Mouse (Mus musculus) lung, embryonic 15.5 days (tissue): ENCODE measurements at regions not wholly inside any gene's neighbourhood (a gene's known extent, or its start where the extent isn't known, plus 50 kb on each side); places are given as distances from the start of the nearest gene placed in this dataset.

Experiments
- ATAC-seq: fragments of 200-750 bp; cut with Nextera tagmentation; 2 replicates; pipeline ENCODE4 v1.8.0; 2017; ENCODE audit warnings: moderate number of reproducible peaks, borderline replicate concordance; ENCODE audit not compliant: low FRiP score, low TSS enrichment; ENCODE audit errors: extremely low read depth
- H3K27ac ChIP-seq: fragments of 300-500 bp; sonication (generic); 2 replicates; pipeline ENCODE4 v1.5.1; 2015; ENCODE audit warnings: moderate library complexity, mild to moderate bottlenecking, inconsistent platforms
- H3K27me3 ChIP-seq: fragments of 300-500 bp; sonication (generic); 2 replicates; pipeline ENCODE4 v1.6.1; 2015; ENCODE audit warnings: inconsistent platforms
- H3K36me3 ChIP-seq: fragments of 300-500 bp; sonication (generic); 2 replicates; pipeline ENCODE4 v1.6.1; 2015; ENCODE audit warnings: inconsistent platforms
- H3K4me1 ChIP-seq: fragments of 300-500 bp; sonication (generic); 2 replicates; pipeline ENCODE4 v1.6.1; 2015; ENCODE audit warnings: inconsistent platforms
- H3K4me2 ChIP-seq: fragments of 300-500 bp; sonication (generic); 2 replicates; pipeline ENCODE4 v1.6.1; 2015; ENCODE audit warnings: inconsistent platforms, mild to moderate bottlenecking, moderate library complexity
- H3K4me3 ChIP-seq: fragments of 300-500 bp; sonication (generic); 2 replicates; pipeline ENCODE4 v1.5.1; 2015; ENCODE audit warnings: mild to moderate bottlenecking, inconsistent platforms
- H3K9ac ChIP-seq: fragments of 300-500 bp; sonication (generic); 2 replicates; pipeline ENCODE4 v1.6.1; 2015; ENCODE audit warnings: inconsistent platforms
- H3K9me3 ChIP-seq: fragments of 300-500 bp; sonication (generic); 2 replicates; pipeline ENCODE4 v1.6.1; 2016; ENCODE audit warnings: inconsistent platforms
- WGBS: fragments of 180-500 bp; shearing (Covaris S2); methylation state at CpG from one replicate; pipeline ENCODE4 v1.1.7; 2015; 5-methylcytosine and 5-hydroxymethylcytosine counted together

- H3K9me3 ChIP-seq, result no peaks in the 10 kb centered on the region
- H3K4me1 ChIP-seq, result peaks cover 8% of the 10 kb centered on the region; the same call in 1 of the 2 replicates
- H3K36me3 ChIP-seq, result no peaks in the 10 kb centered on the region
- peak overlapping the region; percentile 41 for H3K27ac ChIP-seq
- no peak overlapping the region for H3K4me3 ChIP-seq
- peak; percentile 38; the same call in 1 of the 2 replicates for ATAC-seq
- H3K4me2 ChIP-seq, result no peak overlapping the region
- no peaks in the 10 kb centered on the region for H3K27me3 ChIP-seq
- 50% methylated on average over 10 of the region's 10 CpGs for WGBS
- no peak overlapping the region for H3K9ac ChIP-seq
Measured at GRCm38 (mm10) chr5:37932086-37932759, 106.3 kb upstream of the Stx18 start.

GRCm38 (mm10) chr5:37920481-37920880, 96.1 kb upstream of the Msx1 start:
- Histone ChIP-seq H3K9me3 (no peaks in the 10 kb centered on the region), H3K4me2 (no peak overlapping the region), H3K4me1 (no peaks in the 10 kb centered on the region), H3K4me3 (no peak overlapping the region), H3K36me3 (no peaks in the 10 kb centered on the region), H3K27ac (no peak overlapping the region), H3K9ac (no peak overlapping the region), H3K27me3 (peaks cover 33% of the 10 kb centered on the region)
- 30% methylated on average over 2 of the region's 2 CpGs for WGBS
- no peak for ATAC-seq

- Histone ChIP-seq H3K9ac (no peak overlapping the region), H3K27me3 (peaks cover 33% of the 10 kb centered on the region), H3K9me3 (no peaks in the 10 kb centered on the region), H3K36me3 (no peaks in the 10 kb centered on the region), H3K27ac (no peak overlapping the region), H3K4me2 (no peak overlapping the region), H3K4me3 (no peak overlapping the region), H3K4me1 (no peaks in the 10 kb centered on the region)
- 70% methylated on average over 3 of the region's 3 CpGs for WGBS
- no peak for ATAC-seq
Measured at GRCm38 (mm10) chr5:37919102-37919501, 94.7 kb upstream of the Msx1 start.

DNA sequence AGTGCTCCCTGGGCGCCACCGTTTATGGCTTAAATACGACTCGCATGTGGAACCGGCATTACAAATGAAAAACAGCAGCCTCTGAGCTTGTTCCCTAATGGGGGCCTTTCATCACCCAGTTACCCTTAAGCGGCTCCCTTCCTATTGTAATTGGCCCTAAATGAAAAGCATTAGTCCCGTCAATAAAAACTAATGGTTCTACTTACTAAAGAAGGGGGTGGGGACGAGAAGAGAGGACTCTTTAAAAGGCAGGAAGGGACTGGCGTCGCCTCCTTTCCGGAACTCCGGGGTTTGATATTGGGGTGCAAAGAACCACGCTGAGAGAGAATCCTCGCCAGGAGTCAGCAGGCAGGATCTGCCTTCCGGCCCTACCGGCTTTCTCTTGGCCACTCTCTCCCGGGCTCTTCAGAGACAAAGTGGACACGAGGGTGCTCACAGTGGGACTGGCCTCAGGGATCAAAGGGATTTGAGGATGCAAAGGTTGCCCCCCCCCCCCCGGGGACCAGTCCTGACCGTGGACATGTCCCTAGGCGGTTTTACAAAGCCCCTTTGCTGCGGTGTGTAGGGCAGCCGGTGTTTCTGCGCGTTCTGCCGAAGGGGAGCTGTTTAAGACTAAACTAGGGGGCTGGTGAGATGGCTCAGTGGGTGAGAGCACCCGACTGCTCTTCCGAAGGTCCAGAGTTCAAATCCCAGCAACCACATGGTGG, 93.8 kb upstream of the Msx1 start:
- Histone ChIP-seq H3K4me3 (no peak overlapping the region), H3K4me2 (peak overlapping the region; percentile 3; the same call in 1 of the 2 replicates), H3K9me3 (no peaks in the 10 kb centered on the region), H3K4me1 (no peaks in the 10 kb centered on the region), H3K9ac (no peak overlapping the region), H3K36me3 (no peaks in the 10 kb centered on the region), H3K27me3 (peaks cover 33% of the 10 kb centered on the region), H3K27ac (no peak overlapping the region)
- no peak for ATAC-seq
- 3% methylated on average over 28 of the region's 28 CpGs for WGBS

DNA sequence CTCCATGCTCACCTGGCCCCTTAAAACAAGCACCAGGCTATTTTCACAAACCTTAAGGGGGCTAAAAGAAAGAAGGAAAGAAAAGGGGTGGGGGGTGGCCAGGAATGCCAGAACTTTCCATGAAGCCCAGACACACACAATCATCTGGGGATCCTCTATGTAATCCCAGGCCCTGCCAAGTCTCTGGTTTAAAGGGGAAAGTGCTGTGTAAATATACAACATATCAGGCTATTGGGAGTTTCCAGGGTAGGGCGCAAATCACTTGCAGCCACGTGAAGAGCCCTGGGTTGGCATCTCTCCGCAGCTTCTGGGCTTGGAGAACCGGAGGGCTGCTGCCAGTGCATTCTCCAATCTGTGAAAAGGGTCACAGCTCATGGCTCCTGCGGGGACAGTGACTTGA, 92.8 kb upstream of the Msx1 start:
- Histone ChIP-seq H3K36me3 (no peaks in the 10 kb centered on the region), H3K9me3 (no peaks in the 10 kb centered on the region), H3K27ac (no peak overlapping the region), H3K4me2 (no peak overlapping the region), H3K4me3 (no peak overlapping the region), H3K4me1 (no peaks in the 10 kb centered on the region), H3K27me3 (peaks cover 33% of the 10 kb centered on the region), H3K9ac (no peak overlapping the region)
- WGBS, result 11% methylated on average over 5 of the region's 5 CpGs
- no peak for ATAC-seq

GRCm38 (mm10) chr5:37904683-37905352, 80.4 kb upstream of the Msx1 start:
- no peaks in the 10 kb centered on the region for H3K4me1 ChIP-seq
- H3K4me2 ChIP-seq, result no peak overlapping the region
- no peak overlapping the region for H3K4me3 ChIP-seq
- no peaks in the 10 kb centered on the region for H3K36me3 ChIP-seq
- H3K9me3 ChIP-seq, result no peaks in the 10 kb centered on the region
- H3K9ac ChIP-seq, result no peak overlapping the region
- WGBS, result 38% methylated on average over 5 of the region's 5 CpGs
- H3K27ac ChIP-seq, result no peak overlapping the region
- no peak for ATAC-seq
- peaks cover 41% of the 10 kb centered on the region for H3K27me3 ChIP-seq

DNA sequence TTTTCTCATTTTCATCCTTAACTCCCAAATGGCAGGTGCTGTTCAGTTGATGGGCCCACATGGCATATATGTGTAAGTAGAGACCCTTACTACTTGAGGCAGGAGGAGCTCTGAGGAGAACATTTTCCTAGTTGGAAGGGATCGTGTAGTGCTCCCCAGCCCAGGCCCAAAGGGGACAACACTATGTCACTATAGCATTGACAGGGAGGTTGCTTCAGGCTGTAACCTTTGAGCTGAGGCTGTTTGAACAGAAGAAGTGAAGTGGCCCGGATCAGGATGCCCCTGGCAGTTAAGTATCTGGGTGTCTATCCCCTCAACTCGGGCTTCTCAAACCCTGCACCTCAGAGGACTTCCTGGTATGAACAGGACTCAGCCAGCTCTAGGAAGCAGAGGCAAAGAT, 79.5 kb upstream of the Msx1 start:
- ATAC-seq, result no peak
- Histone ChIP-seq H3K4me1 (no peaks in the 10 kb centered on the region), H3K4me3 (no peak overlapping the region), H3K36me3 (no peaks in the 10 kb centered on the region), H3K9me3 (no peaks in the 10 kb centered on the region), H3K27me3 (peaks cover 43% of the 10 kb centered on the region), H3K27ac (no peak overlapping the region), H3K4me2 (no peak overlapping the region), H3K9ac (no peak overlapping the region)
- 61% methylated on average over 3 of the region's 3 CpGs for WGBS

DNA sequence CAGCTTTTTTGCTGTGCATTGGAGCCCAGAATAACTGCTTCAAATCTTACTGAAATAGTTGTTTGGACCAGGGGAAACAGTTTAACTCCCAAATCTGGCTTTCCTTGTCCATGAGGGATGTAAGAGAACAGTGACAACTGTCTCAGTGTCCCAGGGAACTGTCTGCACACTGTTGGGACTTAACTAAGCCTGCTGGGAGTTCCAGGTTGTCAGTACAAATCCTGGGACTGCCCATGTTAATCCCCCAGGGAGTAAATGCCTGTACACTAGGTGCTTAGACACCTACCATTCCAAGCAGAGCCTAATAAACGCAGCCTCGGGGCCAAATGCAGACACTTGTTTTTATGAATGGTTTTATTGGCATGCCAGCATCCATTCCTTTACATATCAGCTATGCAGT, 78.4 kb upstream of the Msx1 start:
- 73% methylated on average over 2 of the region's 2 CpGs for WGBS
- Histone ChIP-seq H3K27ac (no peak overlapping the region), H3K9ac (no peak overlapping the region), H3K9me3 (no peaks in the 10 kb centered on the region), H3K27me3 (peaks cover 43% of the 10 kb centered on the region), H3K4me2 (no peak overlapping the region), H3K4me3 (no peak overlapping the region), H3K4me1 (no peaks in the 10 kb centered on the region), H3K36me3 (no peaks in the 10 kb centered on the region)
- ATAC-seq, result no peak

- WGBS, result 2% methylated on average over 16 of the region's 16 CpGs
- H3K9ac ChIP-seq, result no peak overlapping the region
- no peaks in the 10 kb centered on the region for H3K36me3 ChIP-seq
- no peaks in the 10 kb centered on the region for H3K4me1 ChIP-seq
- H3K27me3 ChIP-seq, result peaks cover 50% of the 10 kb centered on the region
- no peak for ATAC-seq
- H3K4me3 ChIP-seq, result no peak overlapping the region
- peak overlapping the region; percentile 35 for H3K4me2 ChIP-seq
- no peaks in the 10 kb centered on the region for H3K9me3 ChIP-seq
- no peak overlapping the region for H3K27ac ChIP-seq
Measured at GRCm38 (mm10) chr5:37901861-37902291, 77.5 kb upstream of the Msx1 start.

DNA sequence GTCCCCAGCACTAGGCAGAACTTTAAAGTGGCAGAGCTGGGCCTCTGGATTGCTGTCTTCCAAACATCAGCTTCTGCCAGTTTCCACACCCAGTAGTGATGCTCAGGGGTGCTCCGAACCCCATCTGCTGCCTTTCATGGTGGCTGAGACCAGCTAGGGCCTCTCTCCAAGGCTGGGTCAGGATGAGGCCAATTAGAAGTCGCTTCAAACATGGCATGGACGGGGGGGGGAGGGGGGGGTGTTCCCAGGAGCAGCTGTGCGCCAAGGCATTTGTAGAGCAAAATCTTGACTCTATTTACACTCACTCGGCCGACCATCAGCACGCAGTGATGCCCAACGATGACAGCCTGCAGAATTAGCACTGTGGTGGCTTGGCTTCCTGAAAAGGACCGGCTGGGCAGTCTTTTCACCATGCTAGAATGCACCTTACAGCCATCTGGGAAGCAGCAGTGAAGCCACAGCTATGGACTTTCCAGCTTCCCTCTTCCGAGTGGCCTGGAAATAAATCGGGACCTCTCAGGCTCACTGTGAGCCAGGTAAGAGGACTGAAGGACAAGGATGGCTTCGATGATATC, 73.7 kb upstream of the Msx1 start:
- Histone ChIP-seq H3K27me3 (peaks cover 73% of the 10 kb centered on the region), H3K9ac (no peak overlapping the region), H3K4me2 (no peak overlapping the region), H3K36me3 (no peaks in the 10 kb centered on the region), H3K27ac (no peak overlapping the region), H3K4me3 (no peak overlapping the region), H3K4me1 (peaks cover 21% of the 10 kb centered on the region), H3K9me3 (no peaks in the 10 kb centered on the region)
- no peak for ATAC-seq
- whole genome bisulfite sequencing, result 59% methylated on average over 12 of the region's 12 CpGs

GRCm38 (mm10) chr5:37897501-37897900, 73.1 kb upstream of the Msx1 start:
- ATAC-seq, result no peak
- 79% methylated on average over 6 of the region's 6 CpGs for WGBS
- H3K4me2 ChIP-seq, result no peak overlapping the region
- H3K27ac ChIP-seq, result no peak overlapping the region
- no peaks in the 10 kb centered on the region for H3K9me3 ChIP-seq
- peaks cover 21% of the 10 kb centered on the region for H3K4me1 ChIP-seq
- no peak overlapping the region for H3K4me3 ChIP-seq
- no peaks in the 10 kb centered on the region for H3K36me3 ChIP-seq
- H3K27me3 ChIP-seq, result peaks cover 73% of the 10 kb centered on the region
- H3K9ac ChIP-seq, result no peak overlapping the region
